ENCODE assay signal across 22 mouse cellular contexts in the genomic region with DNA sequence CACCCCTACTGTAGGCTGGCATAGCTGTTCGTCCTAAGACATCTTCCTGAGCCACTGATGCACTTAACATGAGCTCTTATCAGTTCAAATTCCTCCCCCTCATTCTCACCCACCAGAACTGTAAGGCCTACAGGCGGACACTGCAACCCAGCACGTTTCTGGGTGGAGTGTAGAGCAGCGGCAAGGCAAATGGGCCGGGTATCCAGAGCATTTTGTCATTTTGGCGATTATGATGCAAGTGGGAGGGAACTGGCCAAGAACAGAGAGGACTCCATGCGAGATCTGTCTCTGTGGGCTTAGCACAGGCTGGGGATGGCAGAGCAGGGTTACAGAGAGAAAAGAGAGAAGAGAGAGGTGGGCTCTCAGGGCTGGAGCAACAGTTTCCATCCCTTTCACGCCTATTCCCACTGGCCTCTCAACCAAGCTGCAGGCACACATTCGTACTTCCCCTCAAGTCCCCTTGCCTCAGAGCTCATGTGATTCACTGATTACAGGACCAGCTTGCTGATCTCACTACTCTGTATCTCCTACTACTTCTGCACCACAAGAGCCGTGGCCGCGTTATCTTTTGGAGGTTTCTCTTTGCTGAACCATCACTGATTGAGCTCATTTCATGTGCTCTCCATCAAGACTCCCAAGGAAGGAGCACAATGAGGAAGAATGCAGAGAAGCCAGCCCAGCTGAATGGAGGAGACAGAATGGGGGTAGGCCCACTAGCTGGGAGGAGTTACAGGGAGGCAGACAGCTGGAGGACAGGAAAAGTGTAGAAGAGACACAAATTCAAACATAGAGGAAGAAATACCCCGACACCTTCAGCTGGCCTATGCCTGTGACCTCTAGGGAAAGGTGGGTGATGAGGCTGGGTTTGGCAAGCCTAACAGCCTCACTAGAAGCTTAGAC. TPM values are rescaled to one million over a fixed set of nuclear protein-coding genes. Genes with fewer than 3 reads are reported as not detected.
DNase-seq lines count a peak whose midpoint lies in the region; ATAC-seq lines count a peak whose summit lies in the region.
"Had no signal": no experiment of that assay in that cellular context is flagged by ENCODE, and none has a peak within 500 bp of the region (broad histone marks: within the 10 kb centered on the region; RNA-seq: fewer than 3 reads in every experiment).

No protein-coding gene starts in this region.

- H3K9me3 ChIP-seq in heart, embryonic 12.5 days (replicated peaks), result no peaks in the 10 kb centered on the region
- H3K9me3 ChIP-seq in hindbrain, embryonic 11.5 days (ENCODE audit: control insufficient read depth, low read length), result no peaks in the 10 kb centered on the region
- H3K9me3 ChIP-seq: midbrain, embryonic 10.5 days; neural tube, embryonic 13.5 days had no signal

- peaks cover 14% of the 10 kb centered on the region for H3K4me1 ChIP-seq in heart, embryonic 12.5 days (replicated peaks)
- no peaks in the 10 kb centered on the region for H3K4me1 ChIP-seq in hindbrain, embryonic 11.5 days (replicated peaks; ENCODE audit: control insufficient read depth, insufficient read depth, low read length)
- H3K4me1 ChIP-seq: neural tube, embryonic 13.5 days had no signal

- DNase-seq in heart, postnatal 4 days, result no peak
- DNase-seq in lung, postnatal 36 days, result peak; percentile 37
- no peak for DNase-seq in lung, postnatal 10 days
- peak; percentile 10 for DNase-seq in c-Kit-positive CD71-negative TER-119-negative erythroid progenitor cells, embryonic 14.5 days (ENCODE audit: low read depth)
- peak; percentile 21 for DNase-seq in yolk sac, embryonic 10.5 days (ENCODE audit: low spot score)
- DNase-seq in hindbrain, embryonic 11.5 days (ENCODE audit: low spot score), result no peak
- DNase-seq: cerebellum, postnatal 10 days; forebrain, postnatal 0 days; kidney, adult 8-10 months; kidney, postnatal 25 days; lung, embryonic 14.5 days; right cerebral cortex, postnatal 14 days had no signal

- H3K36me3 ChIP-seq in heart, embryonic 12.5 days, result no peaks in the 10 kb centered on the region
- H3K36me3 ChIP-seq in hindbrain, embryonic 11.5 days (ENCODE audit: control insufficient read depth, insufficient read depth, low read length), result no peaks in the 10 kb centered on the region
- H3K36me3 ChIP-seq: midbrain, embryonic 10.5 days; neural tube, embryonic 13.5 days had no signal

- H3K27me3 ChIP-seq in heart, embryonic 12.5 days (replicated peaks), result no peaks in the 10 kb centered on the region
- no peaks in the 10 kb centered on the region for H3K27me3 ChIP-seq in hindbrain, embryonic 11.5 days (ENCODE audit: control insufficient read depth, insufficient read depth, low read length)
- H3K27me3 ChIP-seq: neural tube, embryonic 13.5 days had no signal

- WGBS in heart, embryonic 12.5 days, result 45% methylated on average over 13 of the region's 13 CpGs
- 87% methylated on average over 13 of the region's 13 CpGs for WGBS in hindbrain, embryonic 11.5 days

- H3K27ac ChIP-seq in heart, embryonic 12.5 days (ENCODE audit: poor library complexity, severe bottlenecking), result 0 out of 2 replicates have a peak overlapping the region, but pooled peaks have one; percentile 7
- no peak overlapping the region for H3K27ac ChIP-seq in hindbrain, embryonic 11.5 days (ENCODE audit: low read depth, low read length)
- H3K27ac ChIP-seq: hindbrain, postnatal 0 days; midbrain, embryonic 10.5 days; neural tube, embryonic 13.5 days; stomach, postnatal 0 days had no signal

- no peak for ATAC-seq in heart, embryonic 12.5 days (ENCODE audit: insufficient number of reproducible peaks, low FRiP score)
- ATAC-seq in hindbrain, embryonic 11.5 days (ENCODE audit: low FRiP score), result no peak
- ATAC-seq: forebrain, postnatal 0 days; hindbrain, postnatal 0 days had no signal

- H3K4me2 ChIP-seq in heart, embryonic 12.5 days, result peak overlapping the region; percentile 27
- no peak overlapping the region for H3K4me2 ChIP-seq in hindbrain, embryonic 11.5 days (replicated peaks; ENCODE audit: low read depth, low read length)
- H3K4me2 ChIP-seq: lung, embryonic 14.5 days; neural tube, embryonic 13.5 days had no signal

- no peak overlapping the region for H3K4me3 ChIP-seq in heart, embryonic 12.5 days
- no peak overlapping the region for H3K4me3 ChIP-seq in hindbrain, embryonic 11.5 days (ENCODE audit: low read depth, low read length)
- H3K4me3 ChIP-seq: midbrain, embryonic 10.5 days; neural tube, embryonic 13.5 days had no signal

- no peak overlapping the region for H3K9ac ChIP-seq in heart, embryonic 12.5 days
- no peak overlapping the region for H3K9ac ChIP-seq in hindbrain, embryonic 11.5 days (ENCODE audit: low read depth, low read length)
- H3K9ac ChIP-seq: forebrain, postnatal 0 days; lung, embryonic 14.5 days; neural tube, embryonic 13.5 days had no signal

RNA-seq across cellular contexts. Expression of a gene that starts 1.7 kb away (rescaled TPM):
- 0.50 and 1.0 TPM in 2 replicates for polyA plus RNA-seq in heart, embryonic 12.5 days (2016; fragmentation: Nextera tagmentation; extraction: Ambion mirVana)
- not detected for total RNA-seq in heart, postnatal 4 days (2021)
- polyA plus RNA-seq in hindbrain, embryonic 11.5 days (2014; fragmentation: Nextera tagmentation; extraction: Ambion mirVana), result not detected in 2 replicates
- total RNA-seq: ES-E14; forebrain, postnatal 0 days; heart, postnatal 10 days; hindbrain, postnatal 0 days; left cerebral cortex, postnatal 10 days; monocyte, adult 5-6 weeks had no signal
- polyA plus RNA-seq: embryonic facial prominence, embryonic 14.5 days; forebrain, postnatal 0 days; hindbrain, postnatal 0 days; lung, embryonic 14.5 days; midbrain, embryonic 10.5 days had no signal

RNA-seq across cellular contexts. Expression of a gene that starts 53.6 kb away (rescaled TPM):
- polyA plus RNA-seq in heart, embryonic 12.5 days (2016; fragmentation: Nextera tagmentation; extraction: Ambion mirVana), result 2.6 and 4.2 TPM in 2 replicates
- 1 to 10 TPM; 4.8 to 5.3 TPM for total RNA-seq in heart, postnatal 4 days (2021)
- polyA plus RNA-seq in hindbrain, embryonic 11.5 days (2014; fragmentation: Nextera tagmentation; extraction: Ambion mirVana), result 6.5 and 6.7 TPM in 2 replicates
- total RNA-seq: monocyte, adult 5-6 weeks had no signal

Comparison
In these comparisons a context has a peak if more than half of its experiments do, and no peak if none do; other contexts are left out.
1. DNase-seq: peak in lung, postnatal 36 days (single experiment), c-Kit-positive CD71-negative TER-119-negative erythroid progenitor cells, embryonic 14.5 days (single experiment) and yolk sac, embryonic 10.5 days (single experiment); none in heart, postnatal 4 days (single experiment), lung, postnatal 10 days (single experiment) and hindbrain, embryonic 11.5 days (single experiment).